Mouse (Mus musculus): ENCODE results near the gene Slc25a45.
A peak's percentile ranks its signal among the peaks of the same experiment; 100 is the strongest.

Slc25a45 gene

GRCm38 (mm10) chr19:5889211-5889610 lies 11.6 kb downstream of the Slc25a45 start:
- H3K36me3 ChIP-seq (ENCODE audit: insufficient read depth, low read length), result peaks cover 9% of the 10 kb centered on the region
- peaks cover 32% of the 10 kb centered on the region for H3K4me1 ChIP-seq (replicated peaks; ENCODE audit: low read depth, low read length)
- H3K4me3 ChIP-seq (replicated peaks; ENCODE audit: low read length), result no peak overlapping the region
- H3K9me3 ChIP-seq (ENCODE audit: low read length), result no peaks in the 10 kb centered on the region
- no peak for TF ChIP-seq CTCF (conservative IDR thresholded peaks at IDR 0.05; ENCODE audit: low read length)
- TF ChIP-seq POU5F1 (IDR thresholded peaks at IDR 0.05; ENCODE audit: borderline replicate concordance, low read length), result no peak
- TF ChIP-seq NANOG (IDR thresholded peaks at IDR 0.05; ENCODE audit: borderline replicate concordance, low read length), result no peak
- peaks cover 13% of the 10 kb centered on the region for H3K27me3 ChIP-seq (ENCODE audit: insufficient read depth, low read length)

DNA sequence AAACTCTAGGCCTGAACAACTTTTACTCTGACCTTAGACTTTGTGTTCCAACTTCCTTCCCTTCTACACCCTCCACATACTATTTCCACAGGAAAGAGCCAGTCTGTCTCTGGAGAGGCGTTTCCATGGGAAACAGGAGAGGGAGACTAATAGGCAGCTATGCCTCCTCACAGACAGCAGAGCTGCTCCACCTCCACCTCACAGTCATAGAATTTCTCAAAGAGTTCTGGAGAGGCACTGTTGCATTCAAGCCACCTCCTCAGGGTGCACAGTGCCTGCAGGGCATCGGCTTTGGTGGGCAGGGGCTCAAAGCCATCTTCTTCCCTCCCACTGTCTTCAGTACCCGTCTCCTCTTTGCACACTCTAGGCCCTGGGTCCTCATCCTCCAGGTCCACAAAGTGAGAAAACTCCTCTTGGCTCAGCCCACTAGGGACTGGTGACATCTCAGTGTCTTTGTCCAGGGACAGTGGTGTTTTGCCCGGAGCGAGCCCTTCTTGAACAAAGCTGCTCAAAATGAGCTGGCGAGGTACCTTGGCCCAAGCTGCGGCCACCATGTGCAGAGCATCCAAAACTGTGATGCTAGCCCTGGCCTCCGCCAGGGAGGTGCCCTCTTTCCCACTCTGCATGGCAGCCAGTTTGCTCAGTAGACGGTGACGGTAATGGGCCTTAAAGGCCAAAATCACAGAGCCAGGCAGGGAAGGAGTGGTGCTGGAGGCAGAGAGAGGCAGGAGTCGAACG lies 14.1 kb downstream of the Slc25a45 start:
- no peak overlapping the region; the same call in 1 of the 2 replicates for H3K4me3 ChIP-seq (replicated peaks; ENCODE audit: low read length)
- TF ChIP-seq CTCF (conservative IDR thresholded peaks at IDR 0.05; ENCODE audit: low read length) (no peak), POU5F1 (IDR thresholded peaks at IDR 0.05; ENCODE audit: borderline replicate concordance, low read length) (no peak), NANOG (IDR thresholded peaks at IDR 0.05; ENCODE audit: borderline replicate concordance, low read length) (no peak)
- H3K9me3 ChIP-seq (ENCODE audit: low read length), result no peaks in the 10 kb centered on the region
- H3K36me3 ChIP-seq (ENCODE audit: insufficient read depth, low read length), result peaks cover 22% of the 10 kb centered on the region
- peaks cover 13% of the 10 kb centered on the region for H3K27me3 ChIP-seq (ENCODE audit: insufficient read depth, low read length)
- H3K4me1 ChIP-seq (replicated peaks; ENCODE audit: low read depth, low read length), result peaks cover 28% of the 10 kb centered on the region

DNA sequence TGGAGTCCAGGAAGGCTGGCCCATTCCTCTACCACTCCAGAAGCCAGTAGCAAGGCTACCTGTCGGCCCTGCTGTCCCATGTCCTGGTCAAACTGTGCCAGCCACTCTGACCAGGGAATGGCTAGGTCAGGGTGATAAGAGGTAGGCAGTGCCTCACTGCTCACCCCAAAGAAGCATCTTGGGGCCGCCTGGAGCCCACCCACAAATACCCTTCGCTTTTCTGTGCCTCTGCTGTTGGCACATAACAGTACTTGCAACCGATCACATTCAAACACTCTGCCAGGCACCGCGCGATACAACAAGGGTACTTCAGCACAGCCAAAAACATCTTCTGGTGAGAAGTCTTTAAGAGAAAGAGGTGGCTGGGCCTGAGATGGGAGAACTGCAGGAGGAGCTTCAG lies 14.7 kb downstream of the Slc25a45 start:
- Histone ChIP-seq H3K4me3 (replicated peaks; ENCODE audit: low read length) (peak overlapping the region; percentile 77; the same call in 1 of the 2 replicates), H3K27me3 (ENCODE audit: insufficient read depth, low read length) (peaks cover 13% of the 10 kb centered on the region), H3K4me1 (replicated peaks; ENCODE audit: low read depth, low read length) (peaks cover 28% of the 10 kb centered on the region), H3K36me3 (ENCODE audit: insufficient read depth, low read length) (peaks cover 28% of the 10 kb centered on the region), H3K9me3 (ENCODE audit: low read length) (no peaks in the 10 kb centered on the region)
- no peak for TF ChIP-seq POU5F1 (IDR thresholded peaks at IDR 0.05; ENCODE audit: borderline replicate concordance, low read length)
- TF ChIP-seq NANOG (IDR thresholded peaks at IDR 0.05; ENCODE audit: borderline replicate concordance, low read length), result no peak
- no peak for TF ChIP-seq CTCF (conservative IDR thresholded peaks at IDR 0.05; ENCODE audit: low read length)

DNA sequence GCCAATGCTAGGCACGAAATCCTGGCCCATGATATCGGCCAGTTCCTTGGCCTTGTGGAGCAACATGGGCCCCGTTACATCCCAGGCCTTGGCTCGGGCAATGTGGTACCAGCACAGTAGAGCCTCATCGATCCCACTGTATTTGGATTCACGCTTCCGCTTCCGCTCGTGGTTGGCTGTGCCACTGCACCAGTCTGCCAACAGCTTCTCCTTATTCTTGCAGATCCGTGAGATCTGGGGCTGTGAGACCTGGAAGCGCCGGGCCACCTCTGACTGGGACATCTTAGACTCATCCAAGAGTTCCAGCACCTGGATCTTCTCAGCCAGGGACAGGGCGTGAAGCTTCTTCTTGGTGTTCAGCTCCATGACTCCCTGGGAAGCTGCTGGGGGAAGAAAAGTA lies 15.1 kb downstream of the Slc25a45 start:
- no peak for TF ChIP-seq CTCF (conservative IDR thresholded peaks at IDR 0.05; ENCODE audit: low read length)
- TF ChIP-seq POU5F1 (IDR thresholded peaks at IDR 0.05; ENCODE audit: borderline replicate concordance, low read length), result no peak
- no peak for TF ChIP-seq NANOG (IDR thresholded peaks at IDR 0.05; ENCODE audit: borderline replicate concordance, low read length)
- Histone ChIP-seq H3K9me3 (ENCODE audit: low read length) (no peaks in the 10 kb centered on the region), H3K36me3 (ENCODE audit: insufficient read depth, low read length) (peaks cover 33% of the 10 kb centered on the region), H3K27me3 (ENCODE audit: insufficient read depth, low read length) (peaks cover 13% of the 10 kb centered on the region), H3K4me1 (replicated peaks; ENCODE audit: low read depth, low read length) (peaks cover 28% of the 10 kb centered on the region), H3K4me3 (replicated peaks; ENCODE audit: low read length) (peak overlapping the region; percentile 77)

DNA sequence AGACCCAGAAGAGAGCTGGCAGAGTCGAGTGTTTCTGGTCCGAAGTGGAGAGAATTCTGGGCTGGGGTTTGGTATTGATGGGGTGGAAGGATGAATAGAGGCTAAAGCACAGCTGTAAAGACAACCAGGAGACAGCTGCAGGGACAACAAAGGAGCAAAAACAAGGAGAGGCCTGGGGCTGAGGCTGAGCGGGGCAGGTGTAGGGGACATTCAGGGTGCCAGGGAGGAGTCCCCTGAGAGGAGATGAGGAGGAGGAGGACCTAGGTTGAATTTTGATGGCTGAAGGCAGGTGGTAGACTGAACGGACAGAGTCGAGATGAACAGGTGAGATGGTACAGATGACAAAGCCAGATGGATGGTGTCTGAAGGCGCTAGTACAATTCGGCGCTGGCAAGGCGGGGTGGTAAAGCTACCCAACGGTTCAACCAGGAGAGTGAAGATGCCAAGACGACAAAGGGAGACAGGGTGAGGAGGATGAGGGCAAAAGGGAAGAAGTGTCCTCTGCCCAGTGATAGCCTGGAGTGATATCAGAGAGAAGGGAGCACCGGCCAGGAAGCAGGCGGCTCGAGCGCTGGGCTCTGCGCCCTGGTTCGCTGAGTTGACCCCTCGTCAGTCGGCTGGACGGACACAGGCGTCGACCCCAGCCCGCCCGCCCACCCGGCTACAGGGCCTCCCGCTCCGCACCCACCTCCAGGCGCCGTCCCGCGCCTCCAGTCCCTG lies 15.8 kb downstream of the Slc25a45 start:
- no peak for TF ChIP-seq NANOG (IDR thresholded peaks at IDR 0.05; ENCODE audit: borderline replicate concordance, low read length)
- TF ChIP-seq CTCF (conservative IDR thresholded peaks at IDR 0.05; ENCODE audit: low read length), result no peak
- no peak for TF ChIP-seq POU5F1 (IDR thresholded peaks at IDR 0.05; ENCODE audit: borderline replicate concordance, low read length)
- peaks cover 28% of the 10 kb centered on the region for H3K4me1 ChIP-seq (replicated peaks; ENCODE audit: low read depth, low read length)
- H3K27me3 ChIP-seq (ENCODE audit: insufficient read depth, low read length), result peaks cover 13% of the 10 kb centered on the region
- H3K36me3 ChIP-seq (ENCODE audit: insufficient read depth, low read length), result peaks cover 40% of the 10 kb centered on the region
- no peaks in the 10 kb centered on the region for H3K9me3 ChIP-seq (ENCODE audit: low read length)
- H3K4me3 ChIP-seq (replicated peaks; ENCODE audit: low read length), result peak overlapping the region; percentile 77

GRCm38 (mm10) chr19:5894002-5894678 lies 16.5 kb downstream of the Slc25a45 start, which contains the start of gene Tigd3:
Gene Tigd3 (minus strand): TSS chr19:5894149.
- Histone ChIP-seq H3K27me3 (ENCODE audit: insufficient read depth, low read length) (peaks cover 13% of the 10 kb centered on the region), H3K4me1 (replicated peaks; ENCODE audit: low read depth, low read length) (peaks cover 28% of the 10 kb centered on the region), H3K4me3 (replicated peaks; ENCODE audit: low read length) (peak within 1 kb of the TSS; percentile 77), H3K36me3 (ENCODE audit: insufficient read depth, low read length) (peaks cover 45% of the 10 kb centered on the region), H3K9me3 (ENCODE audit: low read length) (no peaks in the 10 kb centered on the region)
- TF ChIP-seq CTCF (conservative IDR thresholded peaks at IDR 0.05; ENCODE audit: low read length) (no peak), POU5F1 (IDR thresholded peaks at IDR 0.05; ENCODE audit: borderline replicate concordance, low read length) (no peak), NANOG (IDR thresholded peaks at IDR 0.05; ENCODE audit: borderline replicate concordance, low read length) (no peak)

- Histone ChIP-seq H3K4me3 (replicated peaks; ENCODE audit: low read length) (no peak overlapping the region), H3K9me3 (ENCODE audit: low read length) (no peaks in the 10 kb centered on the region), H3K4me1 (replicated peaks; ENCODE audit: low read depth, low read length) (peaks cover 44% of the 10 kb centered on the region), H3K36me3 (ENCODE audit: insufficient read depth, low read length) (peaks cover 70% of the 10 kb centered on the region), H3K27me3 (ENCODE audit: insufficient read depth, low read length) (no peaks in the 10 kb centered on the region)
- TF ChIP-seq POU5F1 (IDR thresholded peaks at IDR 0.05; ENCODE audit: borderline replicate concordance, low read length) (no peak), NANOG (IDR thresholded peaks at IDR 0.05; ENCODE audit: borderline replicate concordance, low read length) (no peak), CTCF (conservative IDR thresholded peaks at IDR 0.05; ENCODE audit: low read length) (no peak)
Measured at GRCm38 (mm10) chr19:5907275-5907674, 29.7 kb downstream of the Slc25a45 start.

DNA sequence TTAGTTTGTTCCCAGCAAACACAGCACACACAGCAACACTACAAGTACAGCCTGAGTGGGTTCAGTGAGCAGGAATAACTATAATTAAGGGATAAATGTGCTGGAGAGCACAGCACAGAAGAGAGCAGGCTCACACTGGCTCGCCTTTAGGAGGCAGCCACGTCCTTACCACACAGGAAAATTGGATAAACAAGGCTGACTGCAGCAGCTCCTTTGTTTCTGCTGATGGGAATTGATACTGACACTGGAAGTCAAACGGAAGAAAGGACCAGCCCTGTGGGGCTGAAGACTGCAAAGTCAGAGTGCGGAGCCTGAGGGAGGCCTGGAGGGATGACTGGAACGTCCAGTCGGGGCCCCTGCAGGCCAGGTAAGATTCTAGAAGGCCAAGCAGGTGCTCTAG lies 32.6 kb downstream of the Slc25a45 start:
- peaks cover 47% of the 10 kb centered on the region for H3K4me1 ChIP-seq (replicated peaks; ENCODE audit: low read depth, low read length)
- no peak overlapping the region for H3K4me3 ChIP-seq (replicated peaks; ENCODE audit: low read length)
- TF ChIP-seq NANOG (IDR thresholded peaks at IDR 0.05; ENCODE audit: borderline replicate concordance, low read length), result no peak
- TF ChIP-seq CTCF (conservative IDR thresholded peaks at IDR 0.05; ENCODE audit: low read length), result no peak
- TF ChIP-seq POU5F1 (IDR thresholded peaks at IDR 0.05; ENCODE audit: borderline replicate concordance, low read length), result no peak
- peaks cover 52% of the 10 kb centered on the region for H3K36me3 ChIP-seq (ENCODE audit: insufficient read depth, low read length)
- no peaks in the 10 kb centered on the region for H3K27me3 ChIP-seq (ENCODE audit: insufficient read depth, low read length)
- no peaks in the 10 kb centered on the region for H3K9me3 ChIP-seq (ENCODE audit: low read length)
